Mouse (Mus musculus) CD4-positive naive resting alpha-beta T cell, adult 57 days (primary cell): Measurements from ENCODE around the gene Gm14781. TPM values are rescaled to one million over a fixed set of nuclear protein-coding genes. Genes with fewer than 3 reads are reported as not detected.

Experiments used
- total RNA-seq: library from RNA; stranded (reverse); gene quantifications from one replicate; pipeline ENCODE4 v1.2.4, GENCODE M21; 2023

Gene Gm14781
- not detected for total RNA-seq

GRCm38 (mm10) chrX:91631894-91632293 lies at the start of gene Gm14781:
Gene Gm14781, plus strand, starts transcription at chrX:91632194.

Other genes with a start within 250 kb of the Gm14781 start
- gene Gm5072, start 239.7 kb upstream of the Gm14781 start, total RNA-seq = not detected
- not detected for gene Gm8914, start 152.1 kb upstream of the Gm14781 start, total RNA-seq
- not detected for gene 1700084M14Rik, start 56.3 kb upstream of the Gm14781 start, total RNA-seq
- gene Mageb5, start 150.8 kb downstream of the Gm14781 start, total RNA-seq = not detected